Comparison of ENCODE assay signal across 10 mouse cellular contexts in the genomic region with DNA sequence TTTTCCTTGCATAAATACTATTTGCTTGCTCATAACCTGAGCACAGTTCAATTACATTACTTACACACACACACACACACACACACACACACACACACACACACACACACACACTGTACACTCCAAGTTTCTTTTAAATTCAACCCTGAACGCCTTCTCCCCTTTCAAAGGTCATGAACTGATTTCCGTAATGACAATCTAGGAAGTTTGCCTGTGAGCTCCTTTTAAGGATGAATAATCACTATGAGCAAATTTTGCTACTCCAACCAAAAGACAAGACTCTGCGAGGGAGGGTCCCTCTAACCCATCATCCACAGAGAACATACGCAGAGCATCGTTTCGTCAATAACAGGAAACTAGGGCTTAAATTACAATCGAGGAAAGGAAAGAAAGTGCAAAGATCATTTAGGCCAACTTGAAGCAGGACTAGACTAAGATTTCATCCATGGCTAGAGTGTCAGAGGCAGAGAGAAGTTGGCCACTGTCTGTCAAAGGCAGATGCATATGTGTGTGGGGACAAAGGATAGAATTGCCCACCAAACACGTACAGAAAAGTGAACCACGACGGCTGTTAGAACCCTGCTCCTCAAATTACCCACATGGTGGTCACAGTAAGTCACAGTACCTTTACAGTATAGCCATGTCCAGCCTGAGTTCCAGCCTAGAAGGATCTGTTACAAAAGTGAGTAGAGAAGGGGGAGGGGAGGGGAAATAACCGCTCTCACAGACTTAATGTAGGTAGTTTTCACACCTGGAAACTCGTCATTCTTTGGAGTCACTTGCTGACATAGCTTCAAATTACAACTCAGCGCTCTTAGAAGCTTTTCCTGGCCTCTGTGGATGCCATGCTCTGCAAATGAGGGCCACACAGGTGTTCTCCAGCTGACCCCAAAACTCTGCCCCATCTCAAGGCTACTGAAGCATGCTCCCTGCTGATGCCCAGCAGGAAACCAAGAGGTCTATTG. TPM values are rescaled to one million over a fixed set of nuclear protein-coding genes. Genes with fewer than 3 reads are reported as not detected.
DNase-seq lines count a peak whose midpoint lies in the region; ATAC-seq lines count a peak whose summit lies in the region.
"Had no signal": no experiment of that assay in that cellular context is flagged by ENCODE, and none has a peak within 500 bp of the region (broad histone marks: within the 10 kb centered on the region; RNA-seq: fewer than 3 reads in every experiment).

No protein-coding gene starts in this region.

- 47% methylated on average over 13 of the region's 13 CpGs for WGBS in heart, embryonic 10.5 days
- WGBS in midbrain, embryonic 12.5 days = 57% methylated on average over 13 of the region's 13 CpGs
- 57% methylated on average over 13 of the region's 13 CpGs for WGBS in midbrain, embryonic 10.5 days
- WGBS in hindbrain, embryonic 14.5 days = 60% methylated on average over 13 of the region's 13 CpGs
- 18% methylated on average over 13 of the region's 13 CpGs for WGBS in stomach, embryonic 15.5 days

- peaks cover 8% of the 10 kb centered on the region for H3K36me3 ChIP-seq in heart, embryonic 10.5 days
- H3K36me3 ChIP-seq in midbrain, embryonic 12.5 days = no peaks in the 10 kb centered on the region; the same call in 1 of the 2 replicates
- peaks cover 6% of the 10 kb centered on the region for H3K36me3 ChIP-seq in midbrain, embryonic 10.5 days
- H3K36me3 ChIP-seq in hindbrain, embryonic 14.5 days (replicated peaks; ENCODE audit: control insufficient read depth, insufficient read depth) = no peaks in the 10 kb centered on the region
- no peaks in the 10 kb centered on the region for H3K36me3 ChIP-seq in stomach, embryonic 15.5 days

- H3K27me3 ChIP-seq in heart, embryonic 10.5 days (ENCODE audit: insufficient read depth, poor library complexity, severe bottlenecking) = no peaks in the 10 kb centered on the region
- H3K27me3 ChIP-seq in midbrain, embryonic 12.5 days = no peaks in the 10 kb centered on the region
- no peaks in the 10 kb centered on the region for H3K27me3 ChIP-seq in midbrain, embryonic 10.5 days (ENCODE audit: low read depth, poor library complexity, severe bottlenecking)
- no peaks in the 10 kb centered on the region for H3K27me3 ChIP-seq in hindbrain, embryonic 14.5 days (ENCODE audit: control insufficient read depth, insufficient read depth, low read length)
- H3K27me3 ChIP-seq in stomach, embryonic 15.5 days (replicated peaks) = no peaks in the 10 kb centered on the region

- ATAC-seq in midbrain, embryonic 12.5 days (ENCODE audit: low FRiP score, low read depth) = no peak
- ATAC-seq in hindbrain, embryonic 14.5 days (ENCODE audit: low FRiP score) = no peak
- ATAC-seq in stomach, embryonic 15.5 days (ENCODE audit: insufficient read depth, low FRiP score, low read depth) = no peak

- H3K27ac ChIP-seq in heart, embryonic 10.5 days = peak overlapping the region; percentile 38
- peak overlapping the region; percentile 20; the same call in 1 of the 2 replicates for H3K27ac ChIP-seq in midbrain, embryonic 12.5 days (replicated peaks)
- no peak overlapping the region for H3K27ac ChIP-seq in midbrain, embryonic 10.5 days (replicated peaks)
- H3K27ac ChIP-seq in hindbrain, embryonic 14.5 days = 0 out of 2 replicates have a peak overlapping the region, but pooled peaks have one; percentile 34
- peak overlapping the region; percentile 80 for H3K27ac ChIP-seq in stomach, embryonic 15.5 days

- intact Hi-C loops in heart, postnatal 36 days (cut with DNase I) = no loop called here

- H3K4me3 ChIP-seq in heart, embryonic 10.5 days = no peak overlapping the region
- H3K4me3 ChIP-seq in midbrain, embryonic 12.5 days = no peak overlapping the region
- H3K4me3 ChIP-seq in midbrain, embryonic 10.5 days = no peak overlapping the region
- no peak overlapping the region for H3K4me3 ChIP-seq in hindbrain, embryonic 14.5 days (replicated peaks; ENCODE audit: low read length)
- H3K4me3 ChIP-seq in stomach, embryonic 15.5 days (replicated peaks) = no peak overlapping the region
- H3K4me3 ChIP-seq: myocyte had no signal

- no peak overlapping the region for H3K9ac ChIP-seq in midbrain, embryonic 12.5 days (replicated peaks)
- H3K9ac ChIP-seq in hindbrain, embryonic 14.5 days = no peak overlapping the region
- H3K9ac ChIP-seq in stomach, embryonic 15.5 days = no peak overlapping the region

- no peak overlapping the region for H3K4me2 ChIP-seq in midbrain, embryonic 12.5 days (replicated peaks)
- no peak overlapping the region for H3K4me2 ChIP-seq in hindbrain, embryonic 14.5 days (replicated peaks)
- H3K4me2 ChIP-seq in stomach, embryonic 15.5 days = no peak overlapping the region

- H3K4me1 ChIP-seq in heart, embryonic 10.5 days = peaks cover 56% of the 10 kb centered on the region
- peaks cover 11% of the 10 kb centered on the region for H3K4me1 ChIP-seq in midbrain, embryonic 12.5 days
- peaks cover 12% of the 10 kb centered on the region for H3K4me1 ChIP-seq in midbrain, embryonic 10.5 days
- H3K4me1 ChIP-seq in hindbrain, embryonic 14.5 days (replicated peaks; ENCODE audit: control insufficient read depth, insufficient read depth, low read length) = peaks cover 5% of the 10 kb centered on the region; the same call in 1 of the 2 replicates
- peaks cover 38% of the 10 kb centered on the region for H3K4me1 ChIP-seq in stomach, embryonic 15.5 days

- DNase-seq in heart, embryonic 10.5 days (ENCODE audit: low spot score) = no peak
- DNase-seq in heart, postnatal 36 days = no peak
- no peak for DNase-seq in midbrain, embryonic 10.5 days (ENCODE audit: low spot score)
- no peak for DNase-seq in hindbrain, embryonic 14.5 days (ENCODE audit: low spot score)
- DNase-seq in adrenal gland, adult 2 months = no peak
- DNase-seq in ovary, postnatal 36 days (ENCODE audit: low spot score) = no peak
- DNase-seq: kidney, adult 11 months had no signal

- no peaks in the 10 kb centered on the region for H3K9me3 ChIP-seq in heart, embryonic 10.5 days
- H3K9me3 ChIP-seq in midbrain, embryonic 12.5 days = no peaks in the 10 kb centered on the region
- 0 out of 2 replicates have a peak, but pooled peaks cover 4% of the 10 kb centered on the region for H3K9me3 ChIP-seq in midbrain, embryonic 10.5 days (replicated peaks)
- H3K9me3 ChIP-seq in hindbrain, embryonic 14.5 days (ENCODE audit: control insufficient read depth, low read length) = no peaks in the 10 kb centered on the region
- no peaks in the 10 kb centered on the region for H3K9me3 ChIP-seq in stomach, embryonic 15.5 days

RNA-seq across cellular contexts. Expression of gene App, which starts 44.6 kb away (rescaled TPM):
- 144 and 151 TPM in 2 replicates for polyA plus RNA-seq in heart, embryonic 10.5 days (2016; fragmentation: Nextera tagmentation; extraction: Ambion mirVana)
- total RNA-seq in heart, postnatal 36 days (2021) = 100 to 1,000 TPM; 144 to 157 TPM
- 218 and 220 TPM in 2 replicates for polyA plus RNA-seq in midbrain, embryonic 12.5 days (2016; fragmentation: Nextera tagmentation; extraction: Ambion mirVana)
- polyA plus RNA-seq in midbrain, embryonic 10.5 days (2016; fragmentation: Nextera tagmentation; extraction: Ambion mirVana) = 107 and 133 TPM in 2 replicates
- polyA plus RNA-seq in hindbrain, embryonic 14.5 days (2014; fragmentation: Nextera tagmentation; extraction: Ambion mirVana) = 430 and 468 TPM in 2 replicates
- polyA plus RNA-seq in stomach, embryonic 15.5 days (2015; fragmentation: Nextera tagmentation; extraction: Ambion mirVana) = 175 and 185 TPM in 2 replicates
- 100 to 1,000 TPM; 361 to 386 TPM for total RNA-seq in adrenal gland, adult 2 months (2021)
- 229 and 254 TPM in 2 replicates for polyA plus RNA-seq in adrenal gland, adult 2 months (2012; rRNA removed)
